Mouse (Mus musculus) liver, embryonic 14.5 days (tissue): ENCODE data around the gene Nr1i3. TPM values are rescaled to one million over a fixed set of nuclear protein-coding genes. Genes with fewer than 3 reads are reported as not detected.

Experiments used
- ATAC-seq: fragments of 200-750 bp; cut with Nextera tagmentation; 2 replicates; pipeline ENCODE4 v1.8.0; 2017; ENCODE audit warnings: moderate number of reproducible peaks, mild to moderate bottlenecking, moderate library complexity; ENCODE audit not compliant: insufficient read depth
- DNase-seq, 3 experiments: peaks; one replicate each; pipeline ENCODE4 v3.0.0-alpha.2; 2012 to 2013; ENCODE audit warnings: low read depth in 3 of 3, low spot score in 3 of 3
- H3K27ac ChIP-seq: fragments of 300-500 bp; sonication (generic); 2 replicates; pipeline ENCODE4 v1.5.1; 2014; ENCODE audit warnings: moderate library complexity, mild to moderate bottlenecking, control low read depth, inconsistent platforms
- H3K27me3 ChIP-seq: fragments of 300-500 bp; sonication (generic); 2 replicates; pipeline ENCODE4 v1.6.1; 2014; ENCODE audit warnings: mild to moderate bottlenecking, low read length, moderate library complexity; ENCODE audit not compliant: control insufficient read depth, insufficient read depth
- H3K36me3 ChIP-seq: fragments of 300-500 bp; sonication (generic); replicated peaks from 2 replicates; pipeline ENCODE4 v1.6.1; 2014; ENCODE audit warnings: low read depth; ENCODE audit not compliant: control insufficient read depth, insufficient read depth
- H3K4me1 ChIP-seq, 2 experiments: fragments of 200-500 bp in 1 of 2; fragments of 300-500 bp in 1 of 2; sonication (generic) in 1 of 2; replicated peaks; 2 replicates each; pipeline ENCODE4 v1.6.1; 2012 to 2014; ENCODE audit warnings: antibody characterized with exemption in 1 of 2, inconsistent platforms in 1 of 2, low read length in 1 of 2; ENCODE audit not compliant: control insufficient read depth in 2 of 2, insufficient read depth in 2 of 2
- H3K4me2 ChIP-seq: fragments of 300-500 bp; sonication (generic); 2 replicates; pipeline ENCODE4 v1.6.1; 2014; ENCODE audit warnings: low read depth, mild to moderate bottlenecking, control low read depth, moderate library complexity
- H3K4me3 ChIP-seq, 2 experiments: fragments of 200-500 bp in 1 of 2; fragments of 300-500 bp in 1 of 2; sonication (generic) in 1 of 2; 2 replicates each; pipeline ENCODE4 v1.5.1; 2012 to 2014; ENCODE audit warnings: low read depth in 2 of 2, low read length in 2 of 2, mild to moderate bottlenecking in 2 of 2, control low read depth in 1 of 2, inconsistent platforms in 1 of 2, moderate library complexity in 1 of 2; ENCODE audit not compliant: insufficient read depth in 1 of 2
- H3K9ac ChIP-seq: fragments of 300-500 bp; sonication (generic); replicated peaks from 2 replicates; pipeline ENCODE4 v1.6.1; 2014; ENCODE audit warnings: mild to moderate bottlenecking, control low read depth, moderate library complexity
- H3K9me3 ChIP-seq: fragments of 300-500 bp; sonication (generic); 2 replicates; pipeline ENCODE4 v1.6.1; 2016; ENCODE audit warnings: low read length, mixed read lengths; ENCODE audit not compliant: control insufficient read depth
- CTCF ChIP-seq: IDR thresholded peaks from 2 replicates; pipeline ENCODE4 v1.5.1; 2016; ENCODE audit warnings: antibody characterized with exemption, low read depth, control low read depth
- EP300 ChIP-seq: IDR thresholded peaks from 2 replicates; pipeline ENCODE4 v1.6.1; 2016; ENCODE audit warnings: antibody characterized with exemption, low read depth
- WGBS: fragments of 180-500 bp; shearing (Covaris S2); extraction: QIAGEN DNeasy Blood & Tissue Kit; methylation state at CpG from one replicate; pipeline ENCODE4 v1.1.7; 2014; ENCODE audit not compliant: insufficient replicate concordance; 5-methylcytosine and 5-hydroxymethylcytosine counted together
- polyA plus RNA-seq, 2 experiments: library from polyadenylated mRNA; depleted of rRNA in 1 of 2; stranded (reverse) in 1 of 2; unstranded in 1 of 2; fragments of >200 nt; fragmentation: Nextera tagmentation in 1 of 2; extraction: Ambion mirVana in 1 of 2; gene quantifications; 2 replicates each; pipeline versions ENCODE4 v1.2.1 to v1.2.3; 2012 to 2014

Nr1i3 gene
- polyA plus RNA-seq, 2 experiments = 0.88 to 1.0 TPM

DNA sequence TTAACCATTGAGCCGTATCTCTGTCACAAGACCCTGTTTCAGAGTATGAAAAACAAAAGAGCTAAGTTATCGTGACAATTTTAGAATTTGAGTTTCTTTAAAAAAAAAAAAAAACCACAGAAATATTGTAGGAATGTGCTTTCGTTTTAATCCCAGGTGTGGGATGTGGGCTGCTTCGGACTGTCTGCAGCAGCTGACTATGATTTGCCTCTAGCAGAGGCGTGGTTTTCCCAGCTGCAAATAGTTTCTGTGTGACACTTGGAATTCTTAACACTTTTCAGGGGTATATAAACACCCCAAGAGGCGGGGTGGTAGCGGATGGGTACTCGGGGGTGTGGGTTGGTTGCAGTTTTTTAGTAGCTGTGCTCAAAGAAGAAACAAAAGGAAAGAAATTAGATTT, 31.6 kb downstream of the Nr1i3 start:
- DNase-seq (no peak), ATAC-seq (no peak)
- Histone ChIP-seq H3K9ac (no peak overlapping the region), H3K4me2 (no peak overlapping the region; the same call in 1 of the 2 replicates), H3K4me1 (peaks cover 13 to 18% of the 10 kb centered on the region in 2 experiments), H3K9me3 (no peaks in the 10 kb centered on the region), H3K27me3 (peaks cover 1% of the 10 kb centered on the region; the same call in 1 of the 2 replicates), H3K27ac (no peak overlapping the region), H3K36me3 (peaks cover 14% of the 10 kb centered on the region; the same call in 1 of the 2 replicates), H3K4me3 (no peak overlapping the region)
- TF ChIP-seq EP300 = no peak
- 83% methylated on average over 8 of the region's 8 CpGs for WGBS

DNA sequence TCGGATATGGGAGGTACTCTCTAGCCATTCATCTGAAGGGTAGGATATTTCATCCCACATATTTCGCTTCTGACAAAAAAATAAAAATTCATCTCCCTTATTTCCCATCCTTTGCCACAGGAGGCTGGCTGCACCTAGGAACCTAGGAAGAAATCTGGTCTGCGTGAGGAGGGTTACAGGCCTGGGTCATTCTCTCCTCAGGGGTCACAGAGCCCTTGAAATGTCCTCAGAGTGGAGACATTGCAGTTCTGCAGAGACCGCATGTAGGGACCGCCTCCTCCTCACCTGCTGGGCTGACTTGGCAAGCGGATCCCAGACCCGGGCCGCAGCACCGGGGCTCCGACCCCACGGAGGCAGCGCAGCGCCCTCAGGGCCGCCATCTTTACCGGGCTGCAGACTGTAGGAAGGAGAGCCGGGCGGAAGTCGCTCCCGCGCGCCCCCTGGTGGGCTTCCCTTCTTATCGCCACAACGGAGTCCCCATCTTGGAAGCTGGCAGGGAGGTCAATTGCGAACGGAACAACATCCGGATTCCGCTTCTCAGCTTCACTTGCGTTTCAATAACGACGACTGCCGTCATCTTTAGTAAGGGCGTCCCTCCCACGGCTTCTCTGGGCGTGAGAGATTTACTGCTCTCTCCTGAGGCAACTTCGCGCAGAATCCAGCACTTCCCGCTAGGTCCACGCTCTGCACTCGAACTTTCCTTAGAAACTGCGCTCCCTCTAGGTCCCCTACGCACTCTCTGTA, 33.1 kb downstream of the Nr1i3 start:
- DNase-seq (peak; percentile 91 to 98 (median 98)), ATAC-seq (peak; percentile 95)
- peaks cover 11% of the 10 kb centered on the region; the same call in 1 of the 2 replicates for H3K36me3 ChIP-seq
- H3K4me1 ChIP-seq = peaks cover 13 to 18% of the 10 kb centered on the region in 2 experiments
- H3K9ac ChIP-seq = peak overlapping the region; percentile 79
- under 1% methylated on average over 41 of the region's 41 CpGs for WGBS
- H3K9me3 ChIP-seq = no peaks in the 10 kb centered on the region
- H3K27me3 ChIP-seq = peaks cover 16% of the 10 kb centered on the region
- peak; percentile 43; the same call in 1 of the 2 replicates for TF ChIP-seq EP300
- peak; percentile 98 for TF ChIP-seq CTCF
- peak overlapping the region; percentile 82 to 96 for H3K4me3 ChIP-seq
- H3K4me2 ChIP-seq = peak overlapping the region; percentile 97
- peak overlapping the region; percentile 83 for H3K27ac ChIP-seq

DNA sequence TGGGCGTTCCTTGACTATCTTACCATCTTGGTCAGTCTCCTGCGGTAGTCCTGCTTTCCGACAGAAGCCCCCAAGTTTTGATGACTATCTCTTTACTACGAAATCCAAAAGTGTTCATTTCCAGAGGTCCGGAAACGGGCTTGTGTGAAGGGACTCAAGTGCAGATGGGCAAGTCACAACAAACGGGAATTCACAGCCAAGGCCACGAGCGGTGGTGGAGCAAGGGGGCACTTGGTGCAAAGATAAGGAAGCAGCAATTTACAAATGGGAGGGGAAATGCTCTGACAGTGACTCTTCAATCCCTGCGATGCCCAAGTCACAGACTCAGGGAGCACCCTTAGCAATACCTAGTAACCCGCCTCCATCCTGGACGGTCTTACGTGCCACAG, 33.7 kb downstream of the Nr1i3 start:
- WGBS = 7% methylated on average over 13 of the region's 13 CpGs
- peaks cover 19% of the 10 kb centered on the region for H3K27me3 ChIP-seq
- no peaks in the 10 kb centered on the region for H3K9me3 ChIP-seq
- peak overlapping the region; percentile 83 for H3K27ac ChIP-seq
- ATAC-seq (peak; percentile 27), DNase-seq (no peak)
- H3K9ac ChIP-seq = peak overlapping the region; percentile 79
- TF ChIP-seq EP300 (no peak), CTCF (no peak)
- H3K36me3 ChIP-seq = peaks cover 11% of the 10 kb centered on the region; the same call in 1 of the 2 replicates
- H3K4me1 ChIP-seq = peaks cover 13 to 18% of the 10 kb centered on the region in 2 experiments
- peak overlapping the region; percentile 97 for H3K4me2 ChIP-seq
- peak overlapping the region; percentile 82 to 84 for H3K4me3 ChIP-seq

DNA sequence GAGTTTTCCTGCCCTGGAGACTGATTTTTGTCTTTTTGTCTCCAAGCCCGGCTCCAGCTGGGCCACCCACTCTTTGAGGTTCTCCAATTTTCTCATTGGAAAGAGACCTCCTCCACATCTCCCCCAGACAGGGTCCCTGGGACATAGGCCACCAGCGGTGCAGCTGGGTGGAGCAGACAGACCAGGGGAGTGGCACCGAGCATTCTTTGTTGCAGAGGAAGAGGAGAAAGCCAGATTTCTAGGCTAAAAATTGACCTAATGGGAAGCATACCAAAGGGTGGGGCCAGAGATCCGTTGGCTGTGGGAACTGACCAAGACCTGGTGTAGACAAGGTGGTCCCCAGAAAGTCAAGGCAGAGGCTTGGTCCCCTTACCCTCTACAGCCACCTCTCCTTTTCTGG, 34.1 kb downstream of the Nr1i3 start:
- Histone ChIP-seq H3K9ac (peak overlapping the region; percentile 79; the same call in 1 of the 2 replicates), H3K4me2 (peak overlapping the region; percentile 97), H3K4me1 (peaks cover 13 to 18% of the 10 kb centered on the region in 2 experiments), H3K27ac (peak overlapping the region; percentile 83; the same call in 1 of the 2 replicates), H3K27me3 (peaks cover 23% of the 10 kb centered on the region), H3K4me3 (peak overlapping the region; percentile 82 to 84; a peak in 3 of 4 replicates), H3K36me3 (peaks cover 7% of the 10 kb centered on the region; the same call in 1 of the 2 replicates), H3K9me3 (no peaks in the 10 kb centered on the region)
- ATAC-seq = no peak
- WGBS = 12% methylated on average over 4 of the region's 4 CpGs
- DNase-seq = no peak
- TF ChIP-seq EP300 (no peak), CTCF (no peak)
